In genomic region chr15:12153747-12154146, GRCm38 (mm10) we compare ENCODE assay signal across 22 mouse cellular contexts. TPM values are rescaled to one million over a fixed set of nuclear protein-coding genes. Genes with fewer than 3 reads are reported as not detected.
DNase-seq lines count a peak whose midpoint lies in the region; TF ChIP-seq lines count a peak whose summit lies in the region.
"Had no signal": no experiment of that assay in that cellular context is flagged by ENCODE, and none has a peak within 500 bp of the region (broad histone marks: within the 10 kb centered on the region; RNA-seq: fewer than 3 reads in every experiment).

No protein-coding gene starts in this region.

- H3K4me3 ChIP-seq in layer of hippocampus, adult 2 months, result no peak overlapping the region
- H3K4me3 ChIP-seq: embryonic facial prominence, embryonic 15.5 days; gastrocnemius, adult 2 months; hindbrain, embryonic 12.5 days; kidney, embryonic 15.5 days; limb, embryonic 10.5 days; midbrain, embryonic 10.5 days had no signal

- TF ChIP-seq CTCF in layer of hippocampus, adult 2 months (conservative IDR thresholded peaks at IDR 0.05), result no peak

- DNase-seq in cerebellum, adult 9-11 months, result peak; percentile 19
- no peak for DNase-seq in cerebellum, postnatal 14 days
- DNase-seq in layer of hippocampus, adult 2 months (ENCODE audit: low spot score in 2 of 2), result peak in 1 of 2 experiments; percentile 39
- no peak for DNase-seq in layer of hippocampus, postnatal 10 days (ENCODE audit: low spot score in 2 of 2)
- peak; percentile 79 for DNase-seq in brain, adult 2 months (ENCODE audit: low read depth, low spot score)
- peak; percentile 65 to 71 for DNase-seq in right cerebral cortex, adult 2 months (ENCODE audit: low spot score in 2 of 2)
- no peak for DNase-seq in Muller cell, postnatal 12 days (ENCODE audit: inconsistent ontology term)
- DNase-seq in thymus, postnatal 4 days, result no peak
- DNase-seq: adrenal gland, postnatal 10 days; cerebellum, adult 8-10 months; gastrocnemius, adult 2 months; kidney, adult 11 months; kidney, postnatal 4 days; liver; lung, postnatal 10 days; spleen, adult 18-20 months; thymus, adult 18-20 months had no signal

- H3K27ac ChIP-seq in layer of hippocampus, adult 2 months, result 0 out of 2 replicates have a peak overlapping the region, but pooled peaks have one; percentile 1
- H3K27ac ChIP-seq: embryonic facial prominence, embryonic 15.5 days; gastrocnemius, adult 2 months; hindbrain, embryonic 12.5 days; kidney, embryonic 15.5 days; limb, embryonic 10.5 days; midbrain, embryonic 10.5 days had no signal

RNA-seq across cellular contexts. Expression of gene Zfr, which starts 36.1 kb away (rescaled TPM):
- 100 to 1,000 TPM; 357 TPM for total RNA-seq in layer of hippocampus, adult 2 months (2021)
- total RNA-seq in layer of hippocampus, postnatal 10 days (2021), result 100 to 1,000 TPM; 278 to 285 TPM

RNA-seq across cellular contexts. Expression of gene Mtmr12, which starts 51.1 kb away (rescaled TPM):
- total RNA-seq in layer of hippocampus, adult 2 months (2021), result 10 to 100 TPM; 58.1 to 58.9 TPM
- total RNA-seq in layer of hippocampus, postnatal 10 days (2021), result 10 to 100 TPM; 17.4 to 18.8 TPM

Comparison
In these comparisons a context has a peak if more than half of its experiments do, and no peak if none do; other contexts are left out.
1. DNase-seq: peak in cerebellum, adult 9-11 months (single experiment), brain, adult 2 months (single experiment) and right cerebral cortex, adult 2 months (2 of 2); none in cerebellum, postnatal 14 days (0 of 2), layer of hippocampus, postnatal 10 days (0 of 2), Muller cell, postnatal 12 days (single experiment) and thymus, postnatal 4 days (single experiment).